Mouse (Mus musculus) layer of hippocampus, postnatal 14 days (tissue): ENCODE measurements around the gene Tlr11. TPM values are rescaled to one million over a fixed set of nuclear protein-coding genes. Genes with fewer than 3 reads are reported as not detected.

Source experiments
- DNase-seq, 2 experiments: peaks; one replicate each; pipeline ENCODE4 v3.0.0; 2021 to 2022; ENCODE audit warnings: low spot score in 2 of 2, mixed read lengths in 1 of 2
- long read RNA-seq, 2 experiments: library from polyadenylated mRNA; stranded (forward); transcript quantifications; one replicate each; pipeline ENCODE4 v2.0.0; 2021
- total RNA-seq, 2 experiments: library from RNA; stranded (reverse); gene quantifications; 2 replicates each; pipeline ENCODE4 v1.2.3; 2021

The Tlr11 gene
- total RNA-seq = not detected
- long read RNA-seq, experiment 1 = 0 reads
- long read RNA-seq, experiment 2 = 0 reads

DNA sequence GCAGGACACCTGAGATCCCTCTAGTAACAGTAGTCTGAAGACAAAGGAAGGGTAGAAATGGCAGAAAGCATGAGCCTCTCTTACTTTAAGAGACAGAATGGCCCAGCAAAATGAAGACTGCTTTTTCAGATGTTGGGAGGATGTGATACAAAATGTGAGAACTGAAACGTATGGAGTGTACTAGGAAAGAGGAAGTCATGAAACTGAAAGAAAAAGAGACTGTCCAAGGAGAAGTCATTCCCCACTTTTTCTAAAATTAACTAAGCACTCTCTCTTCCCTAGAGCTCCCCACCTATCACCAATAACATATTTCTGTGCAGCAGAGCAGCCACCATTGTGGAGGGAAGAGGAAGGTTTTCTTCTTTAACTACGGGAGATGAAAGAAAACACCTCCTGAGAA, at the start of gene Tlr11:
TSS of gene Tlr11 (plus strand) at position 322 of the 400 bp plus-strand sequence.
- DNase-seq = no peak

GRCm38 (mm10) chr14:50326661-50327060, 31.1 kb upstream of the Tlr11 start, which contains the start of gene Olfr734:
TSS of gene Olfr734 (minus strand) at chr14:50326761.
- no peak for DNase-seq

GRCm38 (mm10) chr14:50348796-50349195, 8.9 kb upstream of the Tlr11 start, which contains the start of gene Olfr735:
TSS of gene Olfr735 (minus strand) at chr14:50348872.
- no peak for DNase-seq

- DNase-seq = no peak
Measured at GRCm38 (mm10) chr14:50352438-50352837, 5.3 kb upstream of the Tlr11 start.

DNA sequence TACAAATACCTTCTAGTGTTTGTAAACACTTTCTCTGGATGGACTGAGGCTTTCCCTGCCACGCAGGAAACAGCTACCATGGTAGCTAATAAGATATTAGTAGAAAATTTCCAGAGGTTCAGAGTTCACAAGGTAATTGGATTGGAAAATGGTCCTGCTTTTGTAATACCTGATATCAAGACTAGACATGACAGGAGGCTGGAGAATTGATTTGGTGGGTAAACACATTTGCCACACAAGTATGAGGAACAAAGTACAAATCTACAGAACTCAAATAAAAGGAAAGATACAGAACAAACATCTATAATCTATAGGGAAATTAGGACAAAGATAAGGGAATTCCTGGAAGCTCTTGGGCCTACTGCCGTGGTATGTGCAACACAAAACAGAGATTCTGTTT, 989 bp upstream of the Tlr11 start:
- no peak for DNase-seq

DNA sequence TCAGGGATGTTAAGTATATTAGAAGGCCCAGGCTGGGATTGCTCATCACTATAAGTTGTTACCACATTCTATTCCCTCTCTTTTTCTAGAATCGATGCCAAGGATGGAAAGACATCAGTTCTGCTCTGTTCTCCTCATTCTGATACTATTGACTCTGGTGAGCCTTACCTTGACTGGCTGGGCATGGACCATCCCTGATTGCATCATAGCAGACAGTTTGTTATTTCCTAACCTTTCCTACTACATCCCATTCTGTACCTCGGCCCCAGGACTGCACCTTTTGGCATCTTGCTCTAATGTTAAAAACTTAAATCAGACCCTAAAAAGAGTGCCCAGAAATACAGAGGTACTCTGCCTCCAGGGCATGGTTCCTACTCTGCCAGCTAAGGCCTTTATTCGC, 2.8 kb downstream of the Tlr11 start:
- DNase-seq = no peak

DNA sequence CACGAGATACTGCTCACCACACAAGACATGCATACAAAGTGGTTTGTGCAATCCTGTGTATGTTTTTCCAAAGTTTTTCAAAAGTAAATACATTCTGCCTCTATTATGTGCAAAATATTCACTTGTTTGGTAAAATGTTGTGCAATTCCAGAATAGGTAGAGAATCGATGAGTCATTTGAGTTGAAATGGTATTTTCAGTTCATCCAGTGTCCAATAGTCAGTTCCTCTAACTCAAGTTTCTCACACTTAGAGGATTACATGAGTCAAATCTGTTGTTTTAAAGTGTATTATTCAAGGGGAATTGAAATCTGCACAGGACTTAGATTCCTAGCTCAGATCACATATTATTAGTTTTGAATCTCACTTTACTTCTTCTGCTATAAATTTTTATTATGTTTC, 5.8 kb downstream of the Tlr11 start:
- no peak for DNase-seq

DNA sequence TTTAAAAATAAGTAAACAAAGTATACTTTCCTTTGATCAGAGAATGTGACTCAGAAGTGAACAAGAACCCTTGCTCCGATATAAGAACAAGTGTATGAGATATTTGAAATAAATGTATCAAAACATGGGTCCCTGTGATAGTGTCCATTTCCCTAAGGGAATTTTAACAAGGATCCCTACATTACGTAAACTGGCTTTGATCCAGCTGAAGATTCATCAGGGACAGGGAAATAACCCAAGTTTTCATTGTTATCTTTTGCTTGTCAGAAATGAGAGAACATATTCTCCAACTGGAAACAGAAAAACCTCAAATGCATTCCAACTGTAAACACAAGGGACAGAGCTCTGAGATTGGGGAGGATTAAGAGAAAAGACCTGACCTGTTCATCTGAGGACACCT, 23.1 kb downstream of the Tlr11 start, which contains the start of gene Olfr736:
TSS of gene Olfr736 (plus strand) at position 301 of the 400 bp plus-strand sequence.
- no peak for DNase-seq

- DNase-seq = no peak
Measured at GRCm38 (mm10) chr14:50407268-50407667, 49.6 kb downstream of the Tlr11 start, which contains the start of gene Olfr738. TSS of gene Olfr738 (plus strand) at chr14:50407568.

Other genes with a start within 250 kb of the Tlr11 start
- gene Olfr727, start 234.7 kb upstream of the Tlr11 start, total RNA-seq = not detected
- gene Olfr728, start 215.2 kb upstream of the Tlr11 start, total RNA-seq = not detected
- not detected for gene Olfr729, start 205.0 kb upstream of the Tlr11 start, total RNA-seq
- gene Olfr730, start 169.7 kb upstream of the Tlr11 start, total RNA-seq = not detected
- gene Olfr731, start 116.0 kb upstream of the Tlr11 start, total RNA-seq = not detected
- gene Olfr732, start 73.7 kb upstream of the Tlr11 start, total RNA-seq = not detected
- not detected for gene Olfr733, start 56.4 kb upstream of the Tlr11 start, total RNA-seq
- gene Olfr734, start 31.2 kb upstream of the Tlr11 start, total RNA-seq = not detected
- not detected for gene Olfr735, start 9.0 kb upstream of the Tlr11 start, total RNA-seq
- gene Olfr736, start 23.2 kb downstream of the Tlr11 start, total RNA-seq = not detected
- not detected for gene Olfr738, start 49.7 kb downstream of the Tlr11 start, total RNA-seq
- gene Olfr739, start 60.7 kb downstream of the Tlr11 start, total RNA-seq = not detected
- not detected for gene Olfr740, start 87.6 kb downstream of the Tlr11 start, total RNA-seq
- not detected for gene Olfr741, start 114.8 kb downstream of the Tlr11 start, total RNA-seq
- not detected for gene Olfr742, start 145.7 kb downstream of the Tlr11 start, total RNA-seq
- gene Olfr743, start 163.9 kb downstream of the Tlr11 start, total RNA-seq = not detected